Mouse (Mus musculus): ENCODE results near the gene Cyp2s1. TPM values are rescaled to one million over a fixed set of nuclear protein-coding genes. Genes with fewer than 3 reads are reported as not detected.
A peak's percentile ranks its signal among the peaks of the same experiment; 100 is the strongest.

Gene Cyp2s1
- total and polyA plus RNA-seq, 3 experiments = 0.04 TPM; not detected in 2

DNA sequence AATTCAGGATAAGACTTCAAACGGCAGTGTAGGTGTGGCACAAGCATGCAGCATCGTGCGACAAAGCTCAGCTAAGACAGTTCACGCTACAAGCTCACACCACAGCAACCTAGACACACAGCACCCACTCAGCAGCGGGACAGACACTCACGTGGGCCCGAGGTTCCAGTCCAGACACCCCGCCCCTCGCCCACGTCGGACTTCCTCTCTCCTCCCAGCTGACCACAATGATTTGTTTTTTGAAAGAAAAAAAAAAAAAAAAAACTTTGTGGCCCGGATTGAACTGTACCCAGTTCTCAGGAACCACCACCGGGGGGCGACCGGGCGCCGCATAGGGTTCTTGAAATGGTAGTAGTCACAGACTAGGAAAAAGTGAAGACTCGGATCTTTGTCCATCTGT lies 60.7 kb downstream of the Cyp2s1 start (continued):
- TF ChIP-seq ZMIZ1 (IDR thresholded peaks at IDR 0.05; ENCODE audit: low read depth, low read length) (no peak), USF2 (conservative IDR thresholded peaks at IDR 0.05; ENCODE audit: low read depth, low read length) (peak; percentile 54), POLR2A (IDR thresholded peaks at IDR 0.05; ENCODE audit: low read depth, low read length) (peak; percentile 74), ZKSCAN1 (IDR thresholded peaks at IDR 0.05; ENCODE audit: borderline replicate concordance, low read depth, low read length) (no peak; the same call in 1 of the 2 replicates), IRF4 (IDR thresholded peaks at IDR 0.05; ENCODE audit: low read depth, low read length) (peak; percentile 82), KAT2A (IDR thresholded peaks at IDR 0.05; ENCODE audit: insufficient replicate concordance, low read length) (no peak), SMC3 (IDR thresholded peaks at IDR 0.05; ENCODE audit: low read depth, low read length) (peak; percentile 84), MEF2A (IDR thresholded peaks at IDR 0.05; ENCODE audit: borderline replicate concordance, low read depth, low read length) (no peak), SIN3A (IDR thresholded peaks at IDR 0.05; ENCODE audit: low read length) (peak; percentile 85), ETS1 (conservative IDR thresholded peaks at IDR 0.05; ENCODE audit: low read depth, low read length) (peak; percentile 46), HCFC1 (IDR thresholded peaks at IDR 0.05; ENCODE audit: low read depth, low read length) (peak; percentile 61), MYC (IDR thresholded peaks at IDR 0.05; ENCODE audit: low read depth, low read length) (peak; percentile 66; the same call in 1 of the 2 replicates), CHD2 (IDR thresholded peaks at IDR 0.05; ENCODE audit: low read length) (no peak; the same call in 1 of the 2 replicates), RAD21 (IDR thresholded peaks at IDR 0.05; ENCODE audit: low read depth, low read length) (peak; percentile 88), EP300 (IDR thresholded peaks at IDR 0.05; ENCODE audit: low read length) (no peak)

- TF ChIP-seq E2F4 (IDR thresholded peaks at IDR 0.05; ENCODE audit: insufficient replicate concordance, low read depth, low read length) (no peak), BHLHE40 (IDR thresholded peaks at IDR 0.05; ENCODE audit: low read depth, low read length) (0 out of 2 replicates have a peak, but pooled peaks have one; percentile 3)
- dilution Hi-C loops (cut with MboI; ENCODE audit: extremely low pct_ligation_motif_present, extremely low pct_unique_long_range_greater_than_20kb, low sequenced_read_pairs) (no loop called here), in situ Hi-C loops (cut with MboI; ENCODE audit: low pct_ligation_motif_present, low pct_unique_long_range_greater_than_20kb, low sequenced_read_pairs) (loop anchor here (5.0 kb wide), 1 partner anchor 52 kb away; no protein-coding TSS in a partner anchor)
- H3K36me3 ChIP-seq (replicated peaks in 1 of 2; ENCODE audit: control insufficient read depth in 1 of 2, insufficient read depth in 1 of 2, low read length in 1 of 2) = peaks cover 3 to 22% of the 10 kb centered on the region in 2 experiments
- H3K4me3 ChIP-seq (replicated peaks in 1 of 3; ENCODE audit: low read depth in 2 of 3, low read length in 2 of 3, poor library complexity in 1 of 3) = peak overlapping the region; percentile 66 to 95 (median 66)
- no peak for DNase-seq (ENCODE audit: extremely low read depth)
- peak overlapping the region; percentile 58 for H3K9ac ChIP-seq (ENCODE audit: insufficient read depth, low read depth)
- peak overlapping the region; percentile 89 for H3K4me2 ChIP-seq (ENCODE audit: insufficient read depth, low read depth, poor library complexity, severe bottlenecking)
- H3K27ac ChIP-seq (ENCODE audit: insufficient read depth, low read depth) = peak overlapping the region; percentile 78
- H3K79me2 ChIP-seq (replicated peaks; ENCODE audit: control insufficient read depth, extremely low read depth, insufficient read depth, poor library complexity, severe bottlenecking) = peaks cover 41% of the 10 kb centered on the region
- H3K9me3 ChIP-seq (replicated peaks; ENCODE audit: low read length) = no peaks in the 10 kb centered on the region
- peaks cover 5 to 29% of the 10 kb centered on the region in 2 experiments; a peak in 3 of 4 replicates for H3K4me1 ChIP-seq (ENCODE audit: control insufficient read depth in 1 of 2, insufficient read depth in 2 of 2)
- peaks cover 34% of the 10 kb centered on the region for H3K27me3 ChIP-seq (replicated peaks)
Measured at GRCm38 (mm10) chr7:25755468-25755833, 61.3 kb downstream of the Cyp2s1 start.
